Mouse (Mus musculus): ENCODE data around the gene Ftl1.

DNA sequence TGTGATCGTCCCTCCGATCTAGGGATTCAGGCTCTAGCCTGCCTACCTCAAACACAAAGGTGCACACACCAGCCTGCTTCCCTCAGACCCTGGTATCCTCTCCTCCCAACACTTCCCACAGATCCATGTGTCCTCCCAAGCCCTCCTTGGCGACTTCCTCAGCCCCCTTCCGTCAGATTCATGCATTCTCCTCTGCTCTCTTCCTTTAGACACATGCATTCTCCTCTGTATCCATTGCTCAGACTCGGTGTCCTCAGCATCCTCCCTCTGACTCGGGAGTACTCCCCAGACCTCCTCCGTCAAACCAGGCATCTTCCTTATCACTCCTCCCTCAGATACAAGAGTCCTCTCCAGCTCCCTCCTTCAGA is 25.9 kb downstream of the Ftl1 start:
- TF ChIP-seq GATA1 (IDR thresholded peaks at IDR 0.05; ENCODE audit: borderline replicate concordance, low read length) (no peak), FLI1 (IDR thresholded peaks at IDR 0.05; ENCODE audit: low read length) (0 out of 2 replicates have a peak, but pooled peaks have one; percentile 20)
